Mouse (Mus musculus): ENCODE results near the gene Ccna1.
A peak's percentile ranks its signal among the peaks of the same experiment; 100 is the strongest.

The Ccna1 gene

DNA sequence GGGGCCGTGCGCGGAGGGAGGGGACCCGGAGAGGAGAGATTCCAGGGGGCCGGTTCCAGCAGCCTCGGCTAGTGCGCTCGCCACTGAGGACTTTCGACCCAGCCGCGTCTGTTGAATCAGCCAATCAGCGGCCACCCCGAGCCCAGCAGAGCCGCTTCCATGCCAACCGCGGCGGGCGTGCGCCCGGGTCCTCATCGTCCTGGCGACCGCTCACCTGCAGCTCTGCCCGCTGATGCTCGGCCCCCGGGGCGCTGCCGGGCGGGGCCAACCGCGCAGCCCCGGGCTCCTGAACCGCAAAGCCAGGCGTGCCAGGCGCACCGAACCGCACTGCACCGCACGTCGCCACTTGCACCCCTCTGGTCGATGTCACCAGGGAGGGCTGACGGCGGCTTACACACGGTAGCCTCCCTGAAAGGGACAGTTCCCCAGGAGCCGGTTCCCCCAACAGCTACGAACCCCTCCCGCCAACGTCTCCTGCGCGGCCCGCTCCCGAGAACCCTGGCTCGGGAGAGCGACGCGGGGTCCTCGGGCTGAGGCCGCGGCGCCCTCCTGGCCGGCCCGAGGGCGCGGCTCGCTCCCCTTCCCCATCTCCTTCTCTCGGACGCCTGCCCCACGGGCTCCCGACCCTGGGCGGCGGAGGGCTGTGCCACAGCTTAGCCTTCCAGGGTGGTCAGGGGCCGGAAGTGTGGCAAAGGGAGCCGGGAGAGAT is at the start of gene Ccna1:
Gene Ccna1, minus strand, starts transcription at position 464 of the 709 bp plus-strand sequence.
- peak; percentile 37 for DNase-seq

DNA sequence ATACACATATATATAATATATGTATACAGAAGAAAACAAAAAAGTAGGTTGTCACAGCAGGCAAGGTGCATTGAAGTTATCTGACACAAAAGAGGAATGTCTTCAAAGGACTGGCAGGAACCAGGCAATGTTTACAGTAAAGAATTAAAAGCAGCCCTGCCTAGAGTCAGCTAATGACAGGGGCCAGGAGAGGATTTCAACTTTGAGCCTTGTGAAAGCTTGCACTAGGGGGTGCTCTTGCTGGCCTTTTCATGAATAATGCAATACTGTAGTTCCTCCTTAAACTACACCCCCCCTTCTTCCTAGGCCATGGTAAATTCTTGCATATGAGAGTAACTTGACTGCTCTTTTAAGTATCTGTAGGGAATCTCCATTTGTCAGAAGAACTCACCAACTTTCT is 45.8 kb upstream of the Ccna1 start:
- DNase-seq: no peak

- no peak for DNase-seq
Observed at GRCm38 (mm10) chr3:55098990-55099389, 43.7 kb upstream of the Ccna1 start.

DNA sequence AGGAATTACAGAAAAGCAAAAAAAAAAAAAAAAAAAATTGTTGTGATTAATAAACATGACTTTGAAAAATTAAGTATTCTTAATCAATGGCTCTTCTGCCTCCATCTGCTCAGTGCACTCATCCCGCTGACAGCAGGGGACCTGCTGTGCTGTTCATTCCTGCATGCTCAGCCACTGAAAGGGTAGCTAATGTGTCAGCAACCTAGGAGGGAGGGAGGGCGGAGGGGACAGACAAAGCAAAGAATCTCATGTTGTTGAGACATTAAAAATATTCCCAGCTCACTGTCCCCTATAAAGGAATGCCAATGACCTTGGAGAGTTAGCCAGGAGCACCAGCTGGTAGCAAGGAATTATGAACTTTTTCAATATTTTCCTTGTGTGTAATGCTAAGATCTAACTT is 42.7 kb upstream of the Ccna1 start:
- no peak for DNase-seq

GRCm38 (mm10) chr3:55097186-55097585 is 41.9 kb upstream of the Ccna1 start:
- no peak for DNase-seq

GRCm38 (mm10) chr3:55096655-55097005 is 41.3 kb upstream of the Ccna1 start:
- DNase-seq: no peak

- no peak for DNase-seq
Observed at GRCm38 (mm10) chr3:55095968-55096654, 40.8 kb upstream of the Ccna1 start.

GRCm38 (mm10) chr3:55093161-55093560 is 37.9 kb upstream of the Ccna1 start:
- no peak for DNase-seq

- DNase-seq: no peak
Observed at GRCm38 (mm10) chr3:55089291-55089690, 34.0 kb upstream of the Ccna1 start.

DNA sequence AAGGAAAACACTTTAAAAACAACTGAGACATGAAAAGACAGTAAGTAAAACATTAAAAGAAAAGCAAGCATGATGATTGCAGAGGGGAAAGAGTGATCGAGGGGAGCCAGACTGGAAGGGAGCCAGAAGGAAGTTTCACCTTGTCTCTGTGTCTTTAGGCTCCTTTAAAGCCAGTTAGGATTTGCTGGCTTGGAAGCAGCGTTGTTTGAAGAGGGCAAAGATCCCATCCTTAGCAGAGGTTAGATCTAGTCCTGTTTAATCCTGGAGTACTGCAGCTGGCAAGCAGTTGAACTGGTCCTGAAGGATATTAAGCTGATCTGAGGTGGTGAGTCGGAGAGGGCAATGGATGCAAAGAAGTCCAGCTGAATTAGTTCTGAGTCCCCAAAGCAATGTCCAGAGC is 33.5 kb upstream of the Ccna1 start:
- DNase-seq: no peak

DNA sequence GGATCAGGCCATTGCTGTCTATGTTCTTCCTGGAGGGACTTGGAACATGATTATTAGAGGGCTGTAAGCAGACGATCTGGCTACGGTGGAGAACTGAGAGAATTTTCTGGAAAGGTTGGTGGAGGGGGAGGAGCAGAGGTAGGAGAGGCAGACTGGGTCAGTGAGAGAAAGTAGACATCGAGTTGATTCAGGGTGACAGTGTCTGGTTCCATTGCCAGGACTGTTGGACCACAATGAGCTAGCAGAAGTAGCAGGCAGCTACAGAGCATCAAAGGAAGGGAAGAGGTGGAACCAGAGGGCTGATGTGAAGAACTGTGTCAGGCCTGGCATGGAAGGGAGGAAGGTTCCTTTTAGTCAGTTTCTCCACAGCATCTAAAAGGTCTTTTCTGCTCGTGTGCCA is 33.1 kb upstream of the Ccna1 start:
- DNase-seq: no peak

DNA sequence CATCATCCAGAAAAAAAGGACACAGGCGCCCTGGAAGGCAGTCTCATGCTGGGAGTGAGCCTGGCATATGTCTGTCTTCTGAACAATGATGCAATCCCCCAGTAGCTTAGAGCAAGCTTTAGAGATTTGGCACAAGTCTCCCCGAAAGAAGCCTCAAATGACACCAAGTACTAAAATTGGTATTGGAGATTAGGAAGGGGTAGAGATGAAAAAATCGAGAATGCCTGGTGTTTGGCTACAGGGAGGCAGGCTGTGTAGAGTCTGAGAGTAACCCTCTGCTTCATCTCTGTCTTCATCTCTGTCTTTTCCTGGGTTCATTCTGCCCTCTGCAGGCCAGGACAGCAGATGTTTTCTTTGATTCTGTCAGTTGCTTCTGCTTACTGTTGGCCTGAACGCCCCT is 32.1 kb upstream of the Ccna1 start:
- DNase-seq: no peak

- DNase-seq: no peak
Observed at GRCm38 (mm10) chr3:55086948-55087347, 31.6 kb upstream of the Ccna1 start.

DNA sequence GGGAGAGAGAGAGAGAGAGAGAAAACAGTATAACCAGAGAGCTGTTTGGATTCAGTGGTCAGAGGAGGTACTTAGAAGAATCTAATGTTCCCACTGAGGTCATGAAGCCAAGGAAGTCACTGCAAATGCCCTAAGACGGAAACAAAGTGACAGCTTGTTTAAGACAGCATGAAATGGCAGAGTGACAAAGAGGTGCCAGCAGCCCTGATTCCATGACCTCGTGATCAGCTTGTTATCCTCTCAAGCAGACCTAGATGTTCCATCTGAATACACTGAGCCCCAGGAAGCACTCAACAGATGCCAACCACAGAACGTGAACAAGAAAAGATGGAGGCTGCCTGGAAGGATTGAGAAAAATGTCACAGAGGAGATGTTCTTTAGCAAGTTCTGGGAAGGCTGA is 30.4 kb upstream of the Ccna1 start:
- no peak for DNase-seq

DNA sequence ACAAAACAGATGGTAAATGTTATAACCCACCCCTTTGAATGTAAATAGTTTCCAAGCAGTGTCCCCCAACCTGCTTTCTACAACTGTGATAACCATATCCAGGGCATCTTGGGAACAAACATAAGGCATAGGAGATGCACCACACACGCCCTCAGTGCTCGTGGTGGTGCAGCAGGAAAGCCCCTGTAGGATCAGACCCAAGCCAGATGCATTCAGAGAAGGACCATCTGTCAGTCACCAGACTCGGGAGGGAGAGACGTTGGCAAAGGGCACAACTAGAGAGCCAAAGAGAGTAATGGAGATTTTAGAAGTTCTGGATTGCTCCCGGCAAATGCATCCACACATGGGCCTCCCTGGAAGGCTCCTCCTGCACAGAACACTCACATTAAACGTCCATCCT is 29.5 kb upstream of the Ccna1 start:
- no peak for DNase-seq

GRCm38 (mm10) chr3:55080055-55080454 is 24.8 kb upstream of the Ccna1 start:
- DNase-seq: peak; percentile 83

DNA sequence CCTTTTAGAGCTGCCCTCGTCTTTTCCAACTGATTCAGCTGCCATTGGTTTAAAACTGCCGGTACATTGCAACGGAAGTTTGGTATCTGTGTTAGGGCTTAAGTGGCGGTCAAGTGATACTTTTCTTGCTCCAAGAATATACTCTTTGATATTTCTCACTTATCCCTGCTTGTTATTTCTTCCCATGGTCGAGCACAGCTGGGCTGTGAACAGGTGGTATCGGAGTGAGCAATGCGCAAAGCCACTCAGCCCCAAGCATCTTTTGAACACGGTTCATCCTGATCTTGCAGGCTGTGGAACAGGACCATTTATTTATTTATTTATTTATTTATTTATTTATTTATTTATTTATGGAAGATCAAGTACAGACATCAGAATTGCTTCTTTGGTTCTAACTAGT is 24.3 kb upstream of the Ccna1 start:
- no peak for DNase-seq

GRCm38 (mm10) chr3:55078233-55078632 is 22.9 kb upstream of the Ccna1 start:
- no peak for DNase-seq

- DNase-seq: no peak
Observed at GRCm38 (mm10) chr3:55075294-55075648, 20.0 kb upstream of the Ccna1 start.

GRCm38 (mm10) chr3:55074576-55075293 is 19.4 kb upstream of the Ccna1 start:
- no peak for DNase-seq

DNA sequence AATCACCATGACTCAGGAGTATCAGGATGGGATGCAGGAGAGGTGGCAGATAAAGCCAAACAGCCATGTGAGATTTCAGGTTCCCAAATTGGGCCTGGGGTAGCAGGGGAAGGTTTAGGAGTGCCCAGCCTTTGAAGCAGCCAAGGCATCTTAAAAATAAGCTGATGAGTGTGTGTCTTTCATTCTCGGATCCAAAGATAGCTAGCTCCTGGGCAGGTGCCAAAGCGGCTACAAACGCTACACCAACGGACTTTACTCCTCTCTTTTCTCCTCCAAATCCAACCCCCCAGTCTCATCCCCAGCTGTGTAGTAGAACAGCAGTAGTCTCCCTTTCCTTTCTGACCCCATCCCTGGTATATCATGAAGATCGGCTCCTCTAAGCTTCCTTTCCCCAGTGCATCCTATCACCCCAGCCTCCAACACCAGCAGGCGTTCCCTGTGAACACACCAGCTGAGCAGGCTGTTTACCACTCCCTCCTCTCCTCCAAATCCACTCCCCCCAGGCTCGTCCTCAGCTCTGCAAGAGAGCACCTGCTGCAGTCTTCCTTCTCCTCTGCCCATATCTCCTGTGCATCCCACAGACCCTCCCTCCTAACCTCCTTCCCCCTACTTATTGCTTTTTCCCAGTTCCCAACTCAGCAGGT is 12.6 kb upstream of the Ccna1 start:
- no peak for DNase-seq

DNA sequence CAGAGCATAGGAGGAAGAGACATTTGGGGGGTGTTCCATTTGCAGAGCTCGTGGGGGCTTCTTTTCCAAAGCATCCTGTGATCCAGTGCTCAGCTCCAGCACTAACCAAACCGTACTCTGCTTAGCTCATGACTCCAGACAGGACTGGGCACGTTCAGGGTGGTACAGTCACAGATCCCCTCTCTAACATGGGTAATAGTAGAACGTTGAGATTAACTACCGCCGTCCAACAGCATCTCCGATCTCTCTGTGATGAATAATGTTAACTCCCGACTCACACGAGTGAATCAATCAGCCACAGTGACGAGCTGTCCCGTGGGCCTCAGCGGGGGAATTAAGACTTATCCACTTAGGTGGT is 11.3 kb upstream of the Ccna1 start:
- no peak for DNase-seq

DNA sequence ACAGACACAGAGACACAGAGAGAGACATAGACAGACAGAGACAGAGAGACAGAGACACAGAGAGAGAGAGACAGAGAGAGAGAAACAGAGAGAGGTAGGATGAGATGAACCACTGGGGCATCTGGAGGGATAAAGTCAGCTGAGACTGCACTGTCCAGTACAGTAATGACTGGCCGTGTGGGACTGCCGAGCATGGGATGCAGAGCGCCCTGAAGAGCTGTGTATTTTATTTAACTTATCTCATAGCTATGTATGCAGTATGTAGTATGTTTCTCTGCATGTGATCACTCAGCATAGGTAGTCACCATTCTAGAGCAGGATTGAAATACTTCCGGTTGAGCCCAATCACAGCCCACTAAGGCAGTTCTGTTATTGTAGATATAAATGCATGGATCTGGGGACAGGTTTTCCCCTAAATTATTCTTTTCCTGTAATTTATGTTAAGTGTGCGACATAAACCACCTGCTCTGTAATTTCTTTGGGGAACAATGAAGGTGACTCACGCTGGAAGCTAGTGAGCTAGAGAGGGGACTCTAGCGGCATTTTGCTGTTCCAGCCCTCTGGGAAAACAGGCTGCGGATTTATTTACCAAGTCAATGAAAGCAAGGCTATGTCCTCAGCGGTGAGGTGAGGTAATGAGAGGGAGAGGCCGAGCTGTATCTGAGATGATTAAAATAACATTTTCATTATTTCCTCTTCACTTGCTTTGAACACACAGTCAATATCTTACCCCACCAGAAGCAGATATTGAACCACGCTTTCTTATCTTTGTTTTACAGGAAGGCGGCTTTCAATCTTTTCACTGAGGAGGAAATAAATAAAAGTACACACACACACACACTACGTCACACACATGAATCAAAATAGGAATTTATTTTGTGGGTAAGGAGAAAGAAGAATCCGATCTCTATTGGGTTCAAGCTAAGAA is 10.7 kb upstream of the Ccna1 start:
- DNase-seq: no peak
